Mouse (Mus musculus) heart, postnatal 0 days (tissue): ENCODE results near the gene Zmpste24.

Source experiments
- CTCF ChIP-seq: IDR thresholded peaks from 2 replicates; pipeline ENCODE4 v1.5.1; 2016; ENCODE audit warnings: antibody characterized with exemption, control low read depth, low read depth
- EP300 ChIP-seq: IDR thresholded peaks from 2 replicates; pipeline ENCODE4 v1.6.1; 2016; ENCODE audit warnings: antibody characterized with exemption, low read depth

- no peak for TF ChIP-seq CTCF
- TF ChIP-seq EP300, result no peak
Measured at GRCm38 (mm10) chr4:121097650-121098378, at the start of gene Zmpste24.
